ENCODE assay signal across 8 mouse cellular contexts in genomic region chr9:102721406-102721978, GRCm38 (mm10). TPM values are rescaled to one million over a fixed set of nuclear protein-coding genes. Genes with fewer than 3 reads are reported as not detected.
DNase-seq lines count a peak whose midpoint lies in the region; ATAC-seq and TF ChIP-seq lines count a peak whose summit lies in the region.

No protein-coding gene starts in this region.

- H3K27me3 ChIP-seq in neural tube, embryonic 11.5 days (ENCODE audit: control insufficient read depth, insufficient read depth, low read length) = no peaks in the 10 kb centered on the region
- H3K27me3 ChIP-seq in heart, embryonic 15.5 days = no peaks in the 10 kb centered on the region
- H3K27me3 ChIP-seq in limb, embryonic 15.5 days = no peaks in the 10 kb centered on the region
- H3K27me3 ChIP-seq in stomach, postnatal 0 days (ENCODE audit: control insufficient read depth, insufficient read depth, low read length) = no peaks in the 10 kb centered on the region

- H3K4me3 ChIP-seq in neural tube, embryonic 11.5 days (ENCODE audit: low read depth, low read length) = peak overlapping the region; percentile 84
- peak overlapping the region; percentile 78 for H3K4me3 ChIP-seq in heart, embryonic 15.5 days
- peak overlapping the region; percentile 66 for H3K4me3 ChIP-seq in limb, embryonic 15.5 days
- H3K4me3 ChIP-seq in stomach, postnatal 0 days (ENCODE audit: low read depth, low read length) = peak overlapping the region; percentile 83

- peaks cover 66% of the 10 kb centered on the region for H3K4me1 ChIP-seq in neural tube, embryonic 11.5 days (ENCODE audit: control insufficient read depth, insufficient read depth, low read length)
- H3K4me1 ChIP-seq in heart, embryonic 15.5 days (replicated peaks) = peaks cover 77% of the 10 kb centered on the region
- H3K4me1 ChIP-seq in limb, embryonic 15.5 days = peaks cover 79% of the 10 kb centered on the region
- peaks cover 11% of the 10 kb centered on the region for H3K4me1 ChIP-seq in stomach, postnatal 0 days (replicated peaks; ENCODE audit: control insufficient read depth, insufficient read depth)

- TF ChIP-seq CTCF in stomach, postnatal 0 days (IDR thresholded peaks at IDR 0.05; ENCODE audit: low read depth) = no peak

- DNase-seq in neural tube, embryonic 11.5 days (ENCODE audit: low spot score) = no peak
- no peak for DNase-seq in neural tube, embryonic 10.5 days (ENCODE audit: extremely low spot score, low spot score)
- no peak for DNase-seq in stomach, postnatal 0 days (ENCODE audit: low spot score)
- no peak for DNase-seq in MN1 (ENCODE audit: low spot score)
- DNase-seq in layer of hippocampus, adult 18-20 months (ENCODE audit: low spot score in 2 of 2) = no peak

- WGBS in neural tube, embryonic 11.5 days = 56% methylated on average over 3 of the region's 3 CpGs
- WGBS in heart, embryonic 15.5 days = 15% methylated on average over 3 of the region's 3 CpGs
- WGBS in limb, embryonic 15.5 days = 31% methylated on average over 3 of the region's 3 CpGs
- 43% methylated on average over 3 of the region's 3 CpGs for WGBS in stomach, postnatal 0 days

- TF ChIP-seq EP300 in stomach, postnatal 0 days (optimal IDR thresholded peaks at IDR 0.05) = no peak

- H3K4me2 ChIP-seq in neural tube, embryonic 11.5 days (ENCODE audit: low read depth) = peak overlapping the region; percentile 56
- H3K4me2 ChIP-seq in heart, embryonic 15.5 days = peak overlapping the region; percentile 89
- peak overlapping the region; percentile 81 for H3K4me2 ChIP-seq in limb, embryonic 15.5 days
- H3K4me2 ChIP-seq in stomach, postnatal 0 days (replicated peaks; ENCODE audit: low read depth) = peak overlapping the region; percentile 87

- ATAC-seq in neural tube, embryonic 11.5 days (ENCODE audit: insufficient read depth, low FRiP score, low TSS enrichment) = no peak
- ATAC-seq in heart, embryonic 15.5 days (replicated peaks; ENCODE audit: insufficient number of reproducible peaks, insufficient read depth, low FRiP score, low read depth) = no peak
- no peak for ATAC-seq in limb, embryonic 15.5 days (ENCODE audit: insufficient number of reproducible peaks, low FRiP score, low TSS enrichment, low read depth)
- no peak for ATAC-seq in stomach, postnatal 0 days (ENCODE audit: low FRiP score, low TSS enrichment)
- ATAC-seq in megakaryocyte-erythroid progenitor cell, adult 5-6 weeks (replicated peaks; ENCODE audit: low FRiP score, low TSS enrichment, poor library complexity, severe bottlenecking) = no peak

- peaks cover 28% of the 10 kb centered on the region for H3K36me3 ChIP-seq in neural tube, embryonic 11.5 days (ENCODE audit: control insufficient read depth, insufficient read depth, low read length)
- peaks cover 53% of the 10 kb centered on the region for H3K36me3 ChIP-seq in heart, embryonic 15.5 days
- H3K36me3 ChIP-seq in limb, embryonic 15.5 days = peaks cover 61% of the 10 kb centered on the region
- H3K36me3 ChIP-seq in stomach, postnatal 0 days (ENCODE audit: control insufficient read depth, insufficient read depth, low read length) = peaks cover 39% of the 10 kb centered on the region

- no peak overlapping the region for H3K27ac ChIP-seq in neural tube, embryonic 11.5 days (ENCODE audit: low read depth, low read length)
- peak overlapping the region; percentile 98 for H3K27ac ChIP-seq in heart, embryonic 15.5 days
- peak overlapping the region; percentile 99 for H3K27ac ChIP-seq in limb, embryonic 15.5 days
- peak overlapping the region; percentile 45; the same call in 1 of the 2 replicates for H3K27ac ChIP-seq in stomach, postnatal 0 days (replicated peaks)

- H3K9ac ChIP-seq in neural tube, embryonic 11.5 days (ENCODE audit: low read length) = no peak overlapping the region; the same call in none of the 2 replicates
- H3K9ac ChIP-seq in heart, embryonic 15.5 days = peak overlapping the region; percentile 90
- peak overlapping the region; percentile 14 for H3K9ac ChIP-seq in limb, embryonic 15.5 days
- peak overlapping the region; percentile 51 for H3K9ac ChIP-seq in stomach, postnatal 0 days (ENCODE audit: low read length)

- H3K9me3 ChIP-seq in neural tube, embryonic 11.5 days (ENCODE audit: control insufficient read depth, low read length) = no peaks in the 10 kb centered on the region
- no peaks in the 10 kb centered on the region for H3K9me3 ChIP-seq in heart, embryonic 15.5 days (replicated peaks)
- H3K9me3 ChIP-seq in limb, embryonic 15.5 days = no peaks in the 10 kb centered on the region
- H3K9me3 ChIP-seq in stomach, postnatal 0 days (ENCODE audit: control insufficient read depth, low read length) = no peaks in the 10 kb centered on the region

RNA-seq across cellular contexts. Expression of gene Amotl2, which starts 5.0 kb away (rescaled TPM):
- polyA plus RNA-seq in neural tube, embryonic 11.5 days (2014; fragmentation: Nextera tagmentation; extraction: Ambion mirVana) = 70.6 and 76.7 TPM in 2 replicates
- 38.9 and 45.6 TPM in 2 replicates for polyA plus RNA-seq in heart, embryonic 15.5 days (2015; fragmentation: Nextera tagmentation; extraction: Ambion mirVana)
- 60.7 and 61.5 TPM in 2 replicates for polyA plus RNA-seq in limb, embryonic 15.5 days (2015; fragmentation: Nextera tagmentation; extraction: Ambion mirVana)
- 18.6 and 22.7 TPM in 2 replicates for polyA plus RNA-seq in stomach, postnatal 0 days (2015; fragmentation: Nextera tagmentation; extraction: Ambion mirVana)
- 10 to 100 TPM; 19.2 to 20.5 TPM for total RNA-seq in layer of hippocampus, adult 18-20 months (2021)
- total RNA-seq in megakaryocyte-erythroid progenitor cell, adult 5-6 weeks (2014; fragmentation: Nextera tagmentation) = not detected in 2 replicates
- total RNA-seq in megakaryocyte-erythroid progenitor cell, adult 5-6 weeks (2017) = not detected in 2 replicates
